Mouse (Mus musculus): ENCODE results near the gene Ccdc113. TPM values are rescaled to one million over a fixed set of nuclear protein-coding genes. Genes with fewer than 3 reads are reported as not detected.

The Ccdc113 gene
- polyA plus RNA-seq, 1 experiment from 2014 or later = 0.83 TPM

DNA sequence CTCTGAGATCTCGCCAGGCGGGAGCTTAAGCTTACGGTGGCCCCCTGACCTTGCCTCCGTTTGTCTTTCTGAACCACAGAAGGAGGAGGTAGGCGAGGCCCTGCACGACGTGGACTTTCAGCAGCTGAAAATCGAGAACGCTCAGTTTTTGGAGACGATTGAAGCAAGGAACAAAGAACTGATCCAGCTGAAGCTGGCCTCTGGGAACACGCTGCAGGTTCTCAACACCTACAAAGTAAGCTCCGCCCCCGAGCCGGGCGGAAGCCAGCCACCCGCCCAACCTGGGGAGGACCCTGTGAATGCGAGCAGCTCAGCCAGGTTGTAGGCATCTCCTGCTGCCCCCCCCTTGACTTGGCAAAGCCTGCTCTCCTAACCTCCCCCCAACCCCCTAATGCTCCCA, 11.9 kb downstream of the Ccdc113 start:
- H3K9ac ChIP-seq = no peak overlapping the region
- no peaks in the 10 kb centered on the region for H3K9me3 ChIP-seq
- H3K4me1 ChIP-seq = peaks cover 10% of the 10 kb centered on the region
- H3K4me2 ChIP-seq = no peak overlapping the region
- no peaks in the 10 kb centered on the region for H3K36me3 ChIP-seq (replicated peaks)
- no peak overlapping the region for H3K4me3 ChIP-seq (replicated peaks)
- no peaks in the 10 kb centered on the region for H3K27me3 ChIP-seq
- 83% methylated on average over 17 of the region's 17 CpGs for WGBS
- no peak for ATAC-seq (ENCODE audit: low FRiP score)
- no peak overlapping the region for H3K27ac ChIP-seq

DNA sequence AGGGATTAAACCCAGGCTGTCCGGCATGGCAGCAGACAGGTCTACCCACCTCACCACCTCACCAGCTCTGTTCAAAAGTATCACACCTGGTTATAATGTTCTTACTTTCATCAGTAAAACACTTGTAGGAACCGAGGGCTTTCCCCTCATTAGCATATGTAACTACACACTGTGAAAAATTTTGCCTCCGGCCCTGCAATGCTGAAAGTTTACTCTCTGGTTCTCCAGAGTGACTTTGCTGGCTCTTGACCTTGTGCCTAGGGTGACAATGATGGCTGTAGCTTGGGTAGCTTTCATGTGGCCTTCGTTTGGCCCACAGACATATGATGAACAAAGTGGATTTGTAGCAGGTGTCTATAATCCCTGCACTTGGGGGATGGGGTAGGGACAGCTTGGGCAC, 13.1 kb downstream of the Ccdc113 start:
- no peak overlapping the region for H3K4me3 ChIP-seq (replicated peaks)
- no peaks in the 10 kb centered on the region for H3K36me3 ChIP-seq (replicated peaks)
- peaks cover 10% of the 10 kb centered on the region for H3K4me1 ChIP-seq
- H3K27ac ChIP-seq = no peak overlapping the region
- no peaks in the 10 kb centered on the region for H3K9me3 ChIP-seq
- ATAC-seq (ENCODE audit: low FRiP score) = no peak
- H3K27me3 ChIP-seq = no peaks in the 10 kb centered on the region
- WGBS = 89% methylated on average over 4 of the region's 4 CpGs
- H3K9ac ChIP-seq = no peak overlapping the region
- no peak overlapping the region for H3K4me2 ChIP-seq

DNA sequence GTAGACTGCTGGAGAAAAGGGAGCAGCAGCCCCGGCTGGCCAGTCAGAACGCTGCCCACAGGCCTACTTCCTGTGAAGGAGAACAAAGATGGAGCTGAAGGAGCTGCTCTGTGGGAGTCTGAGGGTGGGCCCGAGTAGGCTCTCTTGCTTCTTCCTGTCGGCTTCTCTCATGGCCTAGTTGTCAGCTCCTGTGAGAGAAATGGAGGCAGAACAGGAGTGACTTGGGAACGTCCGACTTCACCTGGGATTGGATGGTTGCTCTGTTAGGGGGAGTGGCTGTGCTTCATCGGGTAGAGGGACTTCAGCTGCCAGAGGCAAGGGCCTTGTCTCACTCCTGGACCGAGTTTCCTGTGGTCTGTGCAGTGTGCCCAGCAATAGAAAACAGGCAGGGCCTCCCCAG, 14.0 kb downstream of the Ccdc113 start:
- H3K27me3 ChIP-seq = no peaks in the 10 kb centered on the region
- no peaks in the 10 kb centered on the region for H3K36me3 ChIP-seq (replicated peaks)
- no peaks in the 10 kb centered on the region for H3K9me3 ChIP-seq
- peaks cover 10% of the 10 kb centered on the region for H3K4me1 ChIP-seq
- no peak overlapping the region for H3K9ac ChIP-seq
- no peak overlapping the region for H3K4me3 ChIP-seq (replicated peaks)
- no peak overlapping the region for H3K27ac ChIP-seq
- H3K4me2 ChIP-seq = no peak overlapping the region
- WGBS = 78% methylated on average over 8 of the region's 8 CpGs
- no peak for ATAC-seq (ENCODE audit: low FRiP score)

DNA sequence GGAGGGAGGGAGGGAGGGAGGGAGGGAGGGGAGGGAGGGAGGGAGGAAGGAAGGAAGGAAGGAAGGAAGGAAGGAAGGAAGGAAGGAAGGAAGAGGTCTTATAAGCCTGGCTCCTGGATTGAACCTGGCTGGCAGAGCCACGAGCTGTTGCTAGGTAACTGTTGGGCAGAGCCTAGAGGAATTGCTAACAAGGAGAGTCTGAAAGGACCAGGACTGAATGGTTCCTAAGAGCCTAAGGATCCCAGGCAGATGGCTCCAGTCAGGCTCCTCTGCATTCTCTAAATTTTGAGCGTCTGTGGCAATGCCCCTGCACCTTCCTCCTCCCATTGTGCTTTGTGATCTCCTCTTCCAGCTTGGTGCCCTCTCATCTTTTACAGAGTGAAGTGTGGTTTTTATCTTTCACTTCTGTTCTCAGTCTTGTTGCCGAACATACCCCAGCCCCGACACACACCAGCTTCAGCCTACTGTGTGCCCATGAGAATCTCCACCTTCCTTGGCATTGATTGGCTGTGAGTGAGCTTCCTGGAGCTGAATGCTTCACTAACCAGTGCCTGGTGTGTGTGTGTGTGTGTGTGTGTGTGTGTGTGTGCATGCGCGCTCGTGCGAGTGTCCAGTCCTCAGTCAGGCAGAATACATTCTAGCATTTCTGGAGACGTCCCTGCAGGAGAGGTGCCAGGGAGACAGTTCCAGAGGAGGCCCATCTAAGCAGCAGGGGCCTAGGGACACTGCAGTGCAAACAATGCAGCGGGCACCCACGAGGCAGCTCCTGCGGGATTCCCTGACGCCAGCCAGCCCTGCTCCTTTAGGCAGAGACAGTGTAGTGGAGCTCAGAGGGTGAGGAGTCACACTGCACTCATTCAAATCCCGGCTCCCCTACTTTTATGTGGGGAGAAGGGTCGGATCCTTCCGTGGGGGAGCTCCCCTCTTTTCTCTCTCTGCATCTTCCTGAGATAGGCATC, 16.3 kb downstream of the Ccdc113 start:
- Histone ChIP-seq H3K36me3 (replicated peaks) (no peaks in the 10 kb centered on the region), H3K4me3 (replicated peaks) (no peak overlapping the region), H3K27me3 (no peaks in the 10 kb centered on the region), H3K4me1 (peaks cover 10% of the 10 kb centered on the region), H3K4me2 (peak overlapping the region; percentile 2; the same call in 1 of the 2 replicates), H3K9me3 (no peaks in the 10 kb centered on the region), H3K27ac (peak overlapping the region; percentile 65), H3K9ac (no peak overlapping the region)
- WGBS = 62% methylated on average over 16 of the region's 16 CpGs
- ATAC-seq (ENCODE audit: low FRiP score) = peak; percentile 59; the same call in 1 of the 2 replicates

DNA sequence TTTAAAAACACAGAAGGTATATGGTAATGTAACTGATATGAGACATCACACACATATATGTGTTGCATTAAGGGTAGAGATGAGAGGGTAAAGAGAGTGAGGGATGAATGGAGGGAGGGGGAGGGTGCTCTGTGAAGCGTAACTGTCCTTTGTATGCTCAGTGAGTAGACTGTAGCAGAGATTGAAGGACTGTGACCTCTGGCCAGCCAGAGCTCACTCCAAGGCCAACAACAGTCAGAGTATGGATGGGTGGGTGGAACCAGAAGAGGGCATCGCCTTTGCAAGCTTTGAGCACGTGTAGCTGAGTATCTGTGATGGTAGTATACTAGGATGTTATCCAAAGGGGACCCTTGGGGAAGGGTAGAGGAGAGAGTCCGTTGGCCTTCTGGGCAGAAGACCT, 17.7 kb downstream of the Ccdc113 start:
- Histone ChIP-seq H3K36me3 (replicated peaks) (no peaks in the 10 kb centered on the region), H3K27ac (no peak overlapping the region), H3K4me2 (no peak overlapping the region), H3K9ac (no peak overlapping the region), H3K4me3 (replicated peaks) (no peak overlapping the region), H3K9me3 (no peaks in the 10 kb centered on the region), H3K27me3 (no peaks in the 10 kb centered on the region), H3K4me1 (peaks cover 10% of the 10 kb centered on the region)
- WGBS = 72% methylated on average over 4 of the region's 4 CpGs
- no peak for ATAC-seq (ENCODE audit: low FRiP score)

DNA sequence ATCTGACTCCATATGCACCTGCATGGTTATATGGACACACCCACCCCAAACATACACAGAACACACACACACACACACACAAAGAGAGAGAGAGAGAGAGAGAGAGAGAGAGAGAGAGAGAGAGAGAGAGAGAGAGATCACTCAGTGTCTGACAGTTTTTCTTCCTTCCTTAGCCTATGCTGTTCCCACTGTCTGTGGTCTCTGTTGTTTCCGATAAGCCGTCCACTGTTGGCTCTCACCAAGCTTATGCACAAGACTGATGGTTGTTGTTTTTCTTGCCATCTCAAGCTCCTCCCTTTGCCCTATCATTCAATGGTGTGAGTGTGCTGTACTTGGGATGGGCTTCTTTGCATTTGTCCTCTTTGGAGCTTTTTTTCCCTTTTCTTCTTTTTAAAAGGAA, 22.1 kb downstream of the Ccdc113 start:
- no peaks in the 10 kb centered on the region for H3K9me3 ChIP-seq
- H3K4me3 ChIP-seq (replicated peaks) = no peak overlapping the region
- H3K36me3 ChIP-seq (replicated peaks) = no peaks in the 10 kb centered on the region
- H3K4me1 ChIP-seq = no peaks in the 10 kb centered on the region
- H3K9ac ChIP-seq = no peak overlapping the region
- H3K27ac ChIP-seq = no peak overlapping the region
- no peak for ATAC-seq (ENCODE audit: low FRiP score)
- no peak overlapping the region for H3K4me2 ChIP-seq
- H3K27me3 ChIP-seq = no peaks in the 10 kb centered on the region
- 100% methylated on average over 2 of the region's 2 CpGs for WGBS

DNA sequence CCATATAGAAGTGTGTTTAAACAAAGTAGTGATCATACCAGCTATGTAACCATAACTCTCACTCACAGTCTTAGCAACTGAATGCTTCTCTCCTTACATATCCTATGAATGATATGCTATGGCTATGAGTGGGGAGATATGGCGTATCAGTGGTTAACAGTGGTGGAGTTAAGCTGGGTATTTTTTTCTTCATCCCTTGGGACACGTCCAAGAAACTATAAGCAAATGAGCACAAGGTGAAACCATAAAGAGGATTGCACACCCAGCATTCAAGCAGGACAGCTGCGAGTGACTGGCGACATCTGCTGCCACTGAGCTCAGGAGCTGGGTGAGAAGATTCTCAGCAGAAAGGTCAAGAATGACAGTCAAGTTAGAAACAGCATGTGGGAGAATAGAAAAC, 32.3 kb downstream of the Ccdc113 start:
- Histone ChIP-seq H3K4me1 (no peaks in the 10 kb centered on the region), H3K27me3 (no peaks in the 10 kb centered on the region), H3K9me3 (no peaks in the 10 kb centered on the region), H3K4me3 (replicated peaks) (no peak overlapping the region), H3K36me3 (replicated peaks) (no peaks in the 10 kb centered on the region), H3K4me2 (no peak overlapping the region), H3K9ac (no peak overlapping the region), H3K27ac (no peak overlapping the region)
- WGBS = 78% methylated on average over 4 of the region's 4 CpGs
- no peak for ATAC-seq (ENCODE audit: low FRiP score)

DNA sequence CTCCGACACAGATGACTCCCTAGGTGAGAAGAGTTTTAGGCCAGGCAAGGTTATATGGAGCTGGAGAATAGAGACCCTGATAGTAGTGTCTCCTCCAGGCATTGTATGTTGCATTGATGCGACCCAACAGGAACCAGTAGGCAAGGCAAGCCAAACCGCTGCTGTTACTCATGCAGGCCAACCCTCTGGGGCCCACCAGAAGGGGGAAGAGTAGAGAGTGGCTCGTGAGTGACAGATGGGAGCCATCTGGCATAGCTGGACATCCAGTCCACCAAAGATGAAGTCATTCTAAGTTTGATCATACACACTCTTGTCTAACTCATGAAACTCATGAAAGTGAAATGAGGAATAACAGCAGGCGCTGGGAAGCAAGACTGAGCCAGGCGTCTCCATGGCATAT, 32.9 kb downstream of the Ccdc113 start:
- WGBS = 85% methylated on average over 6 of the region's 6 CpGs
- Histone ChIP-seq H3K9me3 (no peaks in the 10 kb centered on the region), H3K4me2 (no peak overlapping the region), H3K4me1 (no peaks in the 10 kb centered on the region), H3K36me3 (replicated peaks) (no peaks in the 10 kb centered on the region), H3K9ac (no peak overlapping the region), H3K27me3 (no peaks in the 10 kb centered on the region), H3K27ac (no peak overlapping the region), H3K4me3 (replicated peaks) (no peak overlapping the region)
- ATAC-seq (ENCODE audit: low FRiP score) = no peak

DNA sequence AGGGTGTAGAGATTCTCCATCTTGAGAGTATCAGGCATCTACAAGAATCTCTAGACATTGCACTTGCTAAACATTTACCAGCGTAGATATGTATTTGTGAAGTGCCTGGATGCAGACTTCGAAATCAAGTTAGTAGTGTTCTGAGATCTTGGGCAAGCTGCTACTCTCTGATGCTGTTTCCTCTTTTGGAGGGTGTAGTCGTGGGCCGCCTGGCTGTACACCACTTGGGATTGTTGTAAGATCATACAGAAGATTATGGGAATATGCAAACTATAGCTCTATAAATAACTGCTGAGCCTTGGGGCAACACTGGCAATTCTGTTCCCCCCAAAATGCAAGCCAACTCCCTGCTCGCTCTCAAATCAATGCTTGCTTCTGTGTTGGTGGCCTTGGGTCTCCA, 39.3 kb downstream of the Ccdc113 start:
- WGBS = 87% methylated on average over 5 of the region's 5 CpGs
- Histone ChIP-seq H3K4me3 (replicated peaks) (no peak overlapping the region), H3K4me2 (no peak overlapping the region), H3K4me1 (no peaks in the 10 kb centered on the region), H3K9ac (no peak overlapping the region), H3K9me3 (no peaks in the 10 kb centered on the region), H3K27me3 (no peaks in the 10 kb centered on the region), H3K27ac (no peak overlapping the region), H3K36me3 (replicated peaks) (no peaks in the 10 kb centered on the region)
- ATAC-seq (ENCODE audit: low FRiP score) = no peak

DNA sequence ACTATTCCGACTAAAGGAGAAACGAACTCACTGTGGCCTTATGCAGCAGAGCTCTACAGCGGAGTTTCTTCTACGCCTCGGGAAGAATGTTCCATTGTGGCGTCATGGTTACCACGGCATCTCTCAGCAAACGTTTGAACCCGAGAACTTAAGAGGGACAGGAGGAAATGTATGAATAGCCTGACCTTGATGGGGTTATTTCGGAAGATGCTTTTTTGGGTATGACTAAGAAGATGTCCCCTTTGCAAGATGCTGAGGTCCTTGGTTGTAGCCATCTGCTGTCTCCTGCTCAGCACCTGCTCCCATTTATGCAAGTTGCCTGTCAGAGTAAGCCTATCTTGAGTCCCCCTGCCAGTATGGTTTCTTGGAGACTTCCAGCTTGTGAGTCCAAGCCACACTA, 42.4 kb downstream of the Ccdc113 start, which contains the start of gene Prss54:
Prss54 (minus strand) TSS at position 101 of the 400 bp plus-strand sequence.
- no peak for ATAC-seq (ENCODE audit: low FRiP score)
- Histone ChIP-seq H3K4me3 (replicated peaks) (no peak within 1 kb of the TSS), H3K9me3 (no peaks in the 10 kb centered on the region), H3K4me1 (no peaks in the 10 kb centered on the region), H3K27ac (no peak within 1 kb of the TSS), H3K4me2 (no peak within 1 kb of the TSS), H3K9ac (no peak within 1 kb of the TSS), H3K27me3 (no peaks in the 10 kb centered on the region), H3K36me3 (replicated peaks) (no peaks in the 10 kb centered on the region)
- 88% methylated on average over 10 of the region's 10 CpGs for WGBS

DNA sequence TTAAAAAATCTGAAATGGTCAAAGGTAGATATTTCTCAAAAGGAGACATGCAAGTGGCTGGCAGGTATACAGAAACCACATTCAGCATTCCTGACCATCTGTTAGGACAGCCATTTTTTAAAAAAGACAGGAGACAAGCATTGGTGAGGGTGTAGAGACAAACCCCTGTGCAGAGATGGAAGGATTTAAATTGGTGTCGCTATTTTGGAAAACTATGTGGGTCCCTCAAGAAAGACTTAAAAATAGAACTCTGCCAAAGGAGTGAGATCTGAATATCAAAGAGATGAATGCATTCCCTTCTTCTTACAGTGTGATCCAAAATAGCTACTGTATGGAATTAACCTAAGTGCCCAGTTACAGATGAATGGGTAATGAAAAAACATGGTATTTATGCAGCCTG, 53.5 kb downstream of the Ccdc113 start:
- WGBS = 91% methylated on average over 1 of the region's 1 CpGs
- no peaks in the 10 kb centered on the region for H3K9me3 ChIP-seq
- no peaks in the 10 kb centered on the region for H3K27me3 ChIP-seq
- no peak overlapping the region for H3K27ac ChIP-seq
- no peak overlapping the region for H3K9ac ChIP-seq
- peaks cover 2% of the 10 kb centered on the region; the same call in 1 of the 2 replicates for H3K4me1 ChIP-seq
- no peak overlapping the region for H3K4me3 ChIP-seq (replicated peaks)
- no peak for ATAC-seq (ENCODE audit: low FRiP score)
- H3K36me3 ChIP-seq (replicated peaks) = no peaks in the 10 kb centered on the region
- no peak overlapping the region for H3K4me2 ChIP-seq

DNA sequence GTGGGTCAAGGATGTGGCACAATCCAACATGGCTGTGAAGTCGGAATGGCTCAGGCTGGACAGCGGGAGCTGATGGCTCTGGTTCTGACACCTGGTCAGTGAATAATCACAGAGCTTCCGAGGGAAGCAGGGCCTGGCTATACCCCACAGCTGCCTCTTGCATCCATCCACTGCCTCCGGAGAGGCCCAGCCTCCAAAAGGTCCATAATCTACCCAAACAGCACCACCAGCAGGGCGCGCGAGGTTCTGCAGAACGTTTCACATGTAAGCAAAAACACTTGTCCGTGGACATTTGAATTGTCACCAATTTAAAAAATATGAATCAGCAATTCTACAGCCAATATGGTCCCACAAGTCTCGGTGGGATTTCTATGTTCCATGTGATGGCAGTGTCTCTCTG, 55.4 kb downstream of the Ccdc113 start:
- no peak overlapping the region for H3K9ac ChIP-seq
- H3K27ac ChIP-seq = no peak overlapping the region
- H3K4me1 ChIP-seq = peaks cover 2% of the 10 kb centered on the region; the same call in 1 of the 2 replicates
- no peaks in the 10 kb centered on the region for H3K27me3 ChIP-seq
- H3K36me3 ChIP-seq (replicated peaks) = no peaks in the 10 kb centered on the region
- H3K4me2 ChIP-seq = no peak overlapping the region
- H3K4me3 ChIP-seq (replicated peaks) = no peak overlapping the region
- H3K9me3 ChIP-seq = no peaks in the 10 kb centered on the region
- 64% methylated on average over 10 of the region's 10 CpGs for WGBS
- ATAC-seq (ENCODE audit: low FRiP score) = no peak

DNA sequence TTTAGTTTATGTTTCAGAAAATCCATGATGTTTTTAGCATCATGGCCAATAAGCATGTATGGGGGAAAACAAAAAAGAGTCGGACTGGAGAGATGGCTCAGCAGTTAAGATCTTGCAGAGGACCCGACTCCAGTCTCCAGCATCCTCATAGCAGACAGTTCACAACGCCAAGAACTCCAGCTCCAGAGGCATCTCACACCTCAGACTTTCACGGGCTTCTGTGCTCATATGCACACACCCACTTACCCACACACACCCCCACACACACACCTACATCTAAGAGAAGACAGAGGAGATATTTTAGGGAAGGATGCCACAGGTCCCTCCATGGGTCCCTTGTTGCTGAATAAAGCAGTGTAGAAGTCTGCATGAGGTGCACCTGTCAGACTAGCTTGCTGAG, 56.7 kb downstream of the Ccdc113 start:
- ATAC-seq (ENCODE audit: low FRiP score) = no peak
- no peaks in the 10 kb centered on the region for H3K27me3 ChIP-seq
- H3K4me3 ChIP-seq (replicated peaks) = no peak overlapping the region
- peaks cover 2% of the 10 kb centered on the region; the same call in 1 of the 2 replicates for H3K4me1 ChIP-seq
- H3K4me2 ChIP-seq = no peak overlapping the region
- no peak overlapping the region for H3K9ac ChIP-seq
- H3K27ac ChIP-seq = no peak overlapping the region
- H3K36me3 ChIP-seq (replicated peaks) = no peaks in the 10 kb centered on the region
- 71% methylated on average over 4 of the region's 4 CpGs for WGBS
- no peaks in the 10 kb centered on the region for H3K9me3 ChIP-seq
